Mouse (Mus musculus) macrophage (primary cell): ENCODE data around the gene Gm17359. TPM values are rescaled to one million over a fixed set of nuclear protein-coding genes. Genes with fewer than 3 reads are reported as not detected.

Experiments
- H3K27ac ChIP-seq: fragments of 350-480 bp; formaldehyde crosslinking; 2 replicates; pipeline ENCODE4 v1.9.0; 2021
- H3K36me3 ChIP-seq: fragments of 350-480 bp; formaldehyde crosslinking; 2 replicates; pipeline ENCODE4 v1.9.0; 2021; ENCODE audit errors: inconsistent target
- H3K4me3 ChIP-seq: fragments of 350-480 bp; formaldehyde crosslinking; 2 replicates; pipeline ENCODE4 v1.9.0; 2021; ENCODE audit errors: inconsistent target
- H3K79me2 ChIP-seq: fragments of 350-480 bp; formaldehyde crosslinking; 2 replicates; pipeline ENCODE4 v1.9.0; 2021; ENCODE audit errors: inconsistent target
- WGBS: methylation state at CpG from one replicate; pipeline ENCODE4 v1.1.7; 2026; ENCODE audit warnings: inconsistent platforms; ENCODE audit not compliant: missing documents; 5-methylcytosine and 5-hydroxymethylcytosine counted together
- polyA plus RNA-seq: library from polyadenylated mRNA; stranded (reverse); fragments of 250-400 nt; gene quantifications from 3 replicates; pipeline ENCODE4 v1.2.4, GENCODE M21; 2018; ENCODE audit warnings: inconsistent platforms

The Gm17359 gene
- polyA plus RNA-seq, 1 experiment from 2014 or later, result not detected

DNA sequence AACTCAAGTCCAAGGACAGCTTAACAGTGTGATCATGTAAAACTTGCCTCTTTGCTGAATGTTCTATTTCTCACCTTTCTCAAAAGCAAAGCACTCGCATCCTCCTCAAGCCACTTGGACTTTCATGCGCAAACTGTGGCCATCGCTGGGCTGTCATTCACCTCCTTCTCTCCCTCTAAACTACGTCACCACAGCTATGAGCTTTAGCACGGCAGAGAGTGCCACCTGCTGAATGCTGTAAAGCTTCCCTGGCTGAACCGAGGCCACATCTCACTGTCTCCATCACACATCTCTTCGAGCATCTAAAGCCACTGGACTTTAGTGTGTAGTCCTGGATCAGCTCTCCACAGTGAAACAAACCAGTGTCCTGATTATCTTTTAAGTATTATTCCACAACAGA is 158.7 kb downstream of the Gm17359 start:
- no peak overlapping the region for H3K4me3 ChIP-seq
- WGBS, result 95% methylated on average over 7 of the region's 7 CpGs
- H3K36me3 ChIP-seq, result peaks cover 88% of the 10 kb centered on the region
- H3K27ac ChIP-seq, result no peak overlapping the region
- peaks cover 87% of the 10 kb centered on the region for H3K79me2 ChIP-seq

DNA sequence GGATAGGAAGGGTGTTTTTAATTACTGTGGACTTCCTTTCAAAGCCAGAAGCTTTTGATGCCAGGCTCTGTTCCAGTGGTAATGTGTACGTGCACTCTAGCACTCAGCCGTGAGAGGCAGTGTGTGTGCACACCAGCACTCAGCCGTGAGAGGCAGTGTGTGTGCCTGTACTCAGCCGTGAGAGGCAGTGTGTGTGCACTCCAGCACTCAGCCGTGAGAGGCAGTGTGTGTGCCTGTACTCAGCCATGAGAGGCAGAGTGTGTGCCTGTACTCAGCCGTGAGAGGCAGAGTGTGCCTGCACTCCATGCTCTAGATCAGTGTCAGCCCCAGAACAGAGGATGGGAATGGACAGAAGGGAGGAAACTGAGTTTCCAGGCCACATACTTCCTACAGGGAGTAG is 160.2 kb downstream of the Gm17359 start:
- Histone ChIP-seq H3K4me3 (no peak overlapping the region), H3K36me3 (peaks cover 90% of the 10 kb centered on the region), H3K27ac (no peak overlapping the region), H3K79me2 (peaks cover 87% of the 10 kb centered on the region)
- 92% methylated on average over 6 of the region's 6 CpGs for WGBS

DNA sequence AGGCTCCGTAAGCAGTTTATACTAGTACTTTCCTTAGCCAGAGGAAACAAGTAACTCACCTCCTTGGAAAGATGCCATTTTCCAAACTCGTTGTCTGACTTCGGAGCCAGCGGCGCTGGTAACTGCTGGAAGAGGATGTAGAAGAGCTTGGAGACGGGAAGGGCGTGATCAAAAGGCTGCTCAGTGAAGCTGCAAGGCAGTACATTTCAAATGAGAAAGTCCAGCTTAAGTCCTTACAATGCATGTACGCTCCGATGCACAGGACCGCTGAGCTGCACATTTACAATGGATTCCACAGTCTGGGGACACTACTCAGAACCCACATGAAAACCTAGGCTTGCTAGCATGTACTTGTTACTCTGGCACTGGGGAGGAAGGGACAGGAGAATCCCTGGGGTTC is 163.8 kb downstream of the Gm17359 start:
- peaks cover 95% of the 10 kb centered on the region for H3K36me3 ChIP-seq
- WGBS, result 97% methylated on average over 10 of the region's 10 CpGs
- H3K27ac ChIP-seq, result no peak overlapping the region
- H3K4me3 ChIP-seq, result no peak overlapping the region
- peaks cover 100% of the 10 kb centered on the region for H3K79me2 ChIP-seq

DNA sequence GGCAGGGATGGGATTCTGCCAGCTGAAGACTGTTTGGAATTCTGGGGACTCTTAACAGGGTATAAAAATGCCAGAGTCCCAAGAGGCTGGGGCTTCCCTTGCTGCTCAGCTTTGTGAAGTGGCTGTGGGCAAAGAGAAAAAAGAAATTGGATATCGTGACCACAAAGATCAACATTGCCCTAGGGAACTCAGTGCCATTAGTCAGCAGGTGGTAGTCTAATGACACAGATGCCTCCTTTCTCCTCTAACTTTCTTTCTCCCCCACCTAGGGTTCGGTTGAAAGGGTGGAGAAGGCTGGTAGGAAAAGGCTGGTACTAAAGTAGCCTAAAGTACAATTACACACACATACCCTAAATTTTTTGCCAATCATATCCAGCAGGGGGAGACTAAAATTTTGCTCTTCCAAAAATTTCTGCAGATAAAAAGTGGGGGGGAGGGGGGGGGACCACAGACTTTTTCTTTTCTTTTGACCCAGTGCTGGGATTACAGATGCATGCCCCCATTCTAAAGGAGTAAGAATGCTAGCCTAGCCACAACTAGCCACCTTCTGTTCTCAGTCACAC is 164.8 kb downstream of the Gm17359 start:
- WGBS, result 100% methylated on average over 1 of the region's 2 CpGs
- H3K36me3 ChIP-seq, result peaks cover 95% of the 10 kb centered on the region
- no peak overlapping the region for H3K27ac ChIP-seq
- H3K79me2 ChIP-seq, result peaks cover 100% of the 10 kb centered on the region
- H3K4me3 ChIP-seq, result no peak overlapping the region

Other genes with a start within 250 kb of the Gm17359 start
- gene Rapgef2, start 50.1 kb upstream of the Gm17359 start, polyA plus RNA-seq, result 9.0 to 16.6 TPM (median 10.6 TPM) in 3 replicates
- gene Fnip2, start 231.1 kb downstream of the Gm17359 start, polyA plus RNA-seq, result 87.1 to 150 TPM (median 126 TPM) in 3 replicates